Mouse (Mus musculus) thymus, adult 2 months (tissue): Measurements from ENCODE around the gene Obscn. TPM values are rescaled to one million over a fixed set of nuclear protein-coding genes. Genes with fewer than 3 reads are reported as not detected.

Experiments used
- DNase-seq: peaks from one replicate; pipeline ENCODE4 v3.0.0; 2021
- H3K27ac ChIP-seq: fragments of 200-500 bp; 2 replicates; pipeline ENCODE4 v1.5.1; 2012; ENCODE audit warnings: low read length, control low read depth; ENCODE audit not compliant: control insufficient read depth, insufficient read depth
- H3K27me3 ChIP-seq: fragments of 200-500 bp; 2 replicates; pipeline ENCODE4 v1.6.1; 2012; ENCODE audit warnings: mild to moderate bottlenecking, low read length, moderate library complexity, mixed read lengths; ENCODE audit not compliant: control insufficient read depth, insufficient read depth
- H3K36me3 ChIP-seq: fragments of 200-500 bp; 2 replicates; pipeline ENCODE4 v1.6.1; 2012; ENCODE audit warnings: mild to moderate bottlenecking, low read length, moderate library complexity; ENCODE audit not compliant: control insufficient read depth, insufficient read depth
- H3K4me1 ChIP-seq: fragments of 200-500 bp; replicated peaks from 2 replicates; pipeline ENCODE4 v1.6.1; 2012; ENCODE audit warnings: low read length; ENCODE audit not compliant: control insufficient read depth, insufficient read depth
- H3K4me3 ChIP-seq: fragments of 200-500 bp; 2 replicates; pipeline ENCODE4 v1.5.1; 2012; ENCODE audit warnings: mild to moderate bottlenecking, low read length, control low read depth, moderate library complexity; ENCODE audit not compliant: control insufficient read depth, insufficient read depth
- CTCF ChIP-seq: fragments of 200-500 bp; IDR thresholded peaks from 2 replicates; pipeline ENCODE4 v1.5.1; 2012; ENCODE audit warnings: mild to moderate bottlenecking, control low read depth, low read length, moderate library complexity, borderline replicate concordance; ENCODE audit not compliant: control insufficient read depth, poor library complexity, insufficient read depth; ENCODE audit errors: extremely low read depth
- POLR2A ChIP-seq: fragments of 200-500 bp; IDR thresholded peaks from 2 replicates; pipeline ENCODE4 v1.6.1; 2012; ENCODE audit warnings: mild to moderate bottlenecking, low read length, control low read depth, moderate library complexity; ENCODE audit not compliant: control insufficient read depth, poor library complexity, insufficient read depth; ENCODE audit errors: extremely low read depth
- WGBS: fragments of 180-500 bp; shearing (Covaris S2); methylation state at CpG from one replicate; pipeline ENCODE4 v1.1.7; 2018; 5-methylcytosine and 5-hydroxymethylcytosine counted together
- polyA plus RNA-seq: library from polyadenylated mRNA; depleted of rRNA; stranded (reverse); fragments of >200 nt; gene quantifications from 2 replicates; pipeline ENCODE4 v1.2.3, GENCODE M21; 2012

Obscn gene
- polyA plus RNA-seq, 1 experiment, result 14.5 TPM

- 73% methylated on average over 11 of the region's 11 CpGs for whole genome bisulfite sequencing
- no peak overlapping the region for H3K27ac ChIP-seq
- H3K4me3 ChIP-seq, result no peak overlapping the region
- no peak for DNase-seq
- H3K4me1 ChIP-seq, result peaks cover 20% of the 10 kb centered on the region
- H3K36me3 ChIP-seq, result no peaks in the 10 kb centered on the region
- H3K27me3 ChIP-seq, result no peaks in the 10 kb centered on the region
- TF ChIP-seq POLR2A (no peak), CTCF (no peak)
Observed at GRCm38 (mm10) chr11:58999158-58999557, 137.0 kb downstream of the Obscn start.

GRCm38 (mm10) chr11:58997541-58997940, 138.7 kb downstream of the Obscn start:
- no peak overlapping the region for H3K27ac ChIP-seq
- no peaks in the 10 kb centered on the region for H3K36me3 ChIP-seq
- 88% methylated on average over 5 of the region's 5 CpGs for WGBS
- no peak for DNase-seq
- H3K27me3 ChIP-seq, result no peaks in the 10 kb centered on the region
- no peak overlapping the region for H3K4me3 ChIP-seq
- H3K4me1 ChIP-seq, result peaks cover 21% of the 10 kb centered on the region
- no peak for TF ChIP-seq CTCF
- TF ChIP-seq POLR2A, result no peak

- Histone ChIP-seq H3K27ac (no peak overlapping the region), H3K27me3 (no peaks in the 10 kb centered on the region), H3K4me3 (no peak overlapping the region), H3K36me3 (peaks cover under 1% of the 10 kb centered on the region; the same call in 1 of the 2 replicates), H3K4me1 (peaks cover 21% of the 10 kb centered on the region)
- DNase-seq, result peak; percentile 81
- TF ChIP-seq POLR2A (0 out of 2 replicates have a peak, but pooled peaks have one; percentile 22), CTCF (peak; percentile 55; the same call in 1 of the 2 replicates)
- 2% methylated on average over 12 of the region's 12 CpGs for WGBS
Observed at GRCm38 (mm10) chr11:58995807-58996370, 140.3 kb downstream of the Obscn start.

GRCm38 (mm10) chr11:58995061-58995806, 141.0 kb downstream of the Obscn start:
- 74% methylated on average over 9 of the region's 9 CpGs for WGBS

GRCm38 (mm10) chr11:58994337-58994826, 141.8 kb downstream of the Obscn start:
- 7% methylated on average over 31 of the region's 35 CpGs for WGBS
- DNase-seq, result peak; percentile 65
- Histone ChIP-seq H3K36me3 (peaks cover 15% of the 10 kb centered on the region), H3K27me3 (no peaks in the 10 kb centered on the region), H3K4me1 (peaks cover 21% of the 10 kb centered on the region), H3K27ac (no peak overlapping the region), H3K4me3 (peak overlapping the region; percentile 15; the same call in 1 of the 2 replicates)
- TF ChIP-seq CTCF (0 out of 2 replicates have a peak, but pooled peaks have one; percentile 48), POLR2A (no peak)

More at GRCm38 (mm10) chr11:58995061-58995806, 141.0 kb downstream of the Obscn start:
- Histone ChIP-seq H3K27me3 (no peaks in the 10 kb centered on the region), H3K27ac (no peak overlapping the region), H3K36me3 (peaks cover 7% of the 10 kb centered on the region), H3K4me1 (peaks cover 21% of the 10 kb centered on the region), H3K4me3 (no peak overlapping the region)
- no peak for DNase-seq
- TF ChIP-seq POLR2A (no peak), CTCF (no peak)

GRCm38 (mm10) chr11:58993091-58993670, 143.0 kb downstream of the Obscn start:
- Histone ChIP-seq H3K4me3 (no peak overlapping the region), H3K27ac (no peak overlapping the region), H3K4me1 (peaks cover 21% of the 10 kb centered on the region), H3K36me3 (peaks cover 27% of the 10 kb centered on the region), H3K27me3 (no peaks in the 10 kb centered on the region)
- DNase-seq, result no peak
- 87% methylated on average over 6 of the region's 6 CpGs for WGBS
- TF ChIP-seq POLR2A (no peak), CTCF (no peak)
